Mouse (Mus musculus) retina, embryonic 14.5 days (tissue): ENCODE data around the gene Ppm1b.
A peak's percentile ranks its signal among the peaks of the same experiment; 100 is the strongest.
"Not testable (repeated sequence)": the region's sequence is repeated elsewhere in the genome, so short reads cannot be mapped to it uniquely, and the experiment has no call there.

Experiments
- DNase-seq: peaks from one replicate; pipeline ENCODE4 v3.0.0-alpha.2; 2015; ENCODE audit warnings: low spot score

Ppm1b gene

GRCm38 (mm10) chr17:84956441-84956840 is at the start of gene Ppm1b:
Gene Ppm1b, plus strand, starts transcription at chr17:84956741.
- no peak for DNase-seq

DNA sequence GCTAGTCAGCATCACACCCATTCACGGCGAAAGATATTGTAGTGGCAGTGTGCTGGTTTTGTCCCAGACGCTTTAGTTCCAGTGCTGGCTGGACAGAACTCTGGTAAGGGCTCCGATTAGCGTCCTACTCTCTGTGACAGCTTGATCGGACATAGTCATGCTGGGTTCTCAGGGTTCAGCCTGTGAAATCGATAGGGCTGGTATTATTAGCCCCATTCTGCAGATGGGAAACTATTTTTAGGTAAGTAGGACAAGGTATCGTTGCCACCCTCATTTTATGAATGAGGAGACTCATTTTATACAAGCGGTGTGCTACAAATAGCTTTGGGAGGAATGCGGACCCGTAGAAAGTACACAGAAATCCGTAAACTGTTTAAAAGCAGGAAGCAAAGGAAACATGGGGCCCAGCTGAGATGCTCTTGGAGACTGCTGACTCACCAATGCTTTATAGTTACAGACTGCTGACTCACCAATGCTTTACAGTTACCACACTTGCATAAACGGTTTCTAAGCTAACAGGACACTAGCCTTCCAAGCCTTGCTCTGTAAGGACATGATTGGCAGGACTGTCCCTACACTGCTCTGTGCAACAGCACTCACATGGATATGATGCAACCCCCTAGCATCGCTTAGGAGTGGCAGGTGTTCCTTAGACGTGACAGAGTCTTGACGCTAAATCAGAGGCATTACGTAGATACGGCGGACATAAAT is 34.7 kb upstream of the Ppm1b start:
- DNase-seq = no peak

- DNase-seq = no peak
Measured at GRCm38 (mm10) chr17:84924779-84925178, 31.8 kb upstream of the Ppm1b start.

GRCm38 (mm10) chr17:84926233-84926632 is 30.3 kb upstream of the Ppm1b start:
- DNase-seq = no peak

DNA sequence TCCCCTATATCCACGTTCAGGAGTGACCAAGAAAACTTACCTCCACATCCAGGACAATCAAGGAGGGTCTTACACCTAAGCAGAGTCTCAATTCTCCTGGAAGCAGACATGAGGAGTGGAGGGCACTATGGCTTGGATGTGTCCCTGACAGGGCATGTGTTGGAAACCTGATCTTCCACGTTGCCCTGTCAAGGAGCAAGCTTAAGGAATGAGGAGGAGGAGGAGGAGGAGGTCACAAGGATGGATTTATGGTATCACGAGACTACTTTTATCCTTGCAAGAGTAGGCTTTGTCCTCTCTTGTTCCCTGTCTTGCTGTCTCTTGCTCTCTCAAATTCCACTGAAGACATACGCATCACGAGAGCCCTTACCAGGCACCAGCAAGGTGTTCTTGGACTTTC is 29.0 kb upstream of the Ppm1b start:
- no peak for DNase-seq

DNA sequence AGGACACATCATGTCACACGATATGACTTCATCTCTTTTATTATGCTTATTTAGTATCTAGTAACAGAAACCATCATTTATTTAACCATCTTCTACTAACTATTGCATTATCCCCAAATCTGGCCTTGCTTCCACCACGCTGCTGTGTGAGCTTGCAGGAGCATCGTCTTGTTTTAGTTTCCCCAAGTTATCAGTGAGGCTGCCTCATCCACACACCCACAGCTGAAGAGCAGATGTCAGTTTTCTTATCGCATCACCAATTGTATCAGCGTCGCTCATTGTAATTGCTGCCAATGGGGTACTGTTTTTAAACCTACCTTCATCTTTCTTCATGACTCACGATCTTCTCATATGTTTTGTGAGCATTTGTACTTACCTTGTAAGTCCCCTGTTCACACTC is 23.6 kb upstream of the Ppm1b start:
- no peak for DNase-seq

DNA sequence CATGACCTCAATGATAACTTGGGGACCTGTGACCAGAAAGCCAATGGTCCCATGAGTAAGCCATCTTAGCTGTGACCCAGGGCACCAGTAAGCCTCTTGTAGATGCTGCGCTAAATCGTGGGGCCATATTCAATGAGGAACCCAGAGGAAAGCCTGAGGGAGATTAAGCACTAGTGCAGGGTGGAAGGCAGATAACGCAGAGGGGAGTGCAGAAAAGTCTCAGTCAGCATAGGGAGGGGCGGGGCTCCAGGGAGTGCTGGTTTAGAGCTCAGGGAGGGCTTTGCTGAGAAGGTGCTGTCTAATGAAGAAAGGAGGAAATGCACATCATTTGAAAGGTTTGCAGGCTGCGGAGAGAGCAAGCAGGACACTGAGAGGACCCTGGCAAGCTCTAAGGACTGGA is 22.6 kb upstream of the Ppm1b start:
- DNase-seq = no peak

GRCm38 (mm10) chr17:84935620-84936019 is 20.9 kb upstream of the Ppm1b start:
- not testable (repeated sequence) for DNase-seq

GRCm38 (mm10) chr17:84936301-84936700 is 20.2 kb upstream of the Ppm1b start:
- DNase-seq = no peak

GRCm38 (mm10) chr17:84936809-84937208 is 19.7 kb upstream of the Ppm1b start:
- DNase-seq = no peak

DNA sequence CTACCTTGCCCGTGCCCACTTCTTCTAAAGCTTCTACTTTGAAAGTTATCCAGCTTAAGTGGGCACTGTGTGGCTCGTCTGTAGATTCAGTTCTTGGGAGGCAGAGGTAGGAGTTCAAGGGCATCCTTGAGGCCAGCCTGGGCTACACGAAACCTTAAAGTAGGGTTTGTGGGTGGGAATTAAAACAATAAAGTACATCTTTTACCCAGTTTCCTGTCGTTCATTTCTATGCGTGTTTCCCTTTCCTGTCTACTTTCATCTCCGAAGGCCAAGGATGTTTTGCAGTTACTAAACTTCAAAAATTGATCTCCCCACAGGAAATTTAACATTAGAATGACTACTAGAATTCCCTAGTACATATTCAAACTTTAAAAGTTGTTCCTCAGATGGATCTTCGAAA is 19.3 kb upstream of the Ppm1b start:
- no peak for DNase-seq

GRCm38 (mm10) chr17:84938215-84938614 is 18.3 kb upstream of the Ppm1b start:
- DNase-seq = no peak

DNA sequence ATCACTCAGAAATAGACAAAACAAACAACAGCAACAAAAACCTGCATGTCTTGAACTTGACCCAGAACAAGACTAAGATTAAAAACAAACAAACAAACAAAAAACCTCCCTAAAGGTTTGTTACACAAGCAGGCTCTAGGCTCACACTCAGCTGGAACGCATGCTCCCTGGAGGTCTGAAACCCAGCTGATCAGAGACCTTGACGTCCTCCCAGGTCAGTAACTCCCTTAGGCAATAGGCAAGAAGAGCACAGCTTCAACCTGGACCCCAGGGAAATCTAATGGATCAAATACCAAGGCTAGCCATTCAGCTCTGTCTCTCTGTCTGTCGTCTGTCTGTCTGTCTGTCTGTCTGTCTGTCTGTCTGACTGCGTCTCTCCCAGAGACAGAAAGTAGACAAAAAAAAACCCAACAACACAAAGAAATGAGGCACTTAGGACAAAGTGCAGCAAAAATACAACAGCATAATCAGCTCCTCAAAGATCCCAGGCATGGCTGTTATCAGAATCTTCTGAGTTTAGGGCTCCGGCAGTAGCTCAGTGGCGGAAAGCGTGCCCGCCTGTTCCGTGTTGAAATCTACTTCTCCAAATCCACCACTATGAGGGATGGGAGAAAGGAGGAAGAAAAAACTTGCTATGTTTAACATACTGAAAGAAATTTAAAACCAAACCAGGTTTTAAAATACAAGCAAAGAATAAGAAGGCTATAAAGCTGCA is 16.4 kb upstream of the Ppm1b start:
- no peak for DNase-seq

GRCm38 (mm10) chr17:84941291-84941868 is 15.2 kb upstream of the Ppm1b start:
- no peak for DNase-seq

DNA sequence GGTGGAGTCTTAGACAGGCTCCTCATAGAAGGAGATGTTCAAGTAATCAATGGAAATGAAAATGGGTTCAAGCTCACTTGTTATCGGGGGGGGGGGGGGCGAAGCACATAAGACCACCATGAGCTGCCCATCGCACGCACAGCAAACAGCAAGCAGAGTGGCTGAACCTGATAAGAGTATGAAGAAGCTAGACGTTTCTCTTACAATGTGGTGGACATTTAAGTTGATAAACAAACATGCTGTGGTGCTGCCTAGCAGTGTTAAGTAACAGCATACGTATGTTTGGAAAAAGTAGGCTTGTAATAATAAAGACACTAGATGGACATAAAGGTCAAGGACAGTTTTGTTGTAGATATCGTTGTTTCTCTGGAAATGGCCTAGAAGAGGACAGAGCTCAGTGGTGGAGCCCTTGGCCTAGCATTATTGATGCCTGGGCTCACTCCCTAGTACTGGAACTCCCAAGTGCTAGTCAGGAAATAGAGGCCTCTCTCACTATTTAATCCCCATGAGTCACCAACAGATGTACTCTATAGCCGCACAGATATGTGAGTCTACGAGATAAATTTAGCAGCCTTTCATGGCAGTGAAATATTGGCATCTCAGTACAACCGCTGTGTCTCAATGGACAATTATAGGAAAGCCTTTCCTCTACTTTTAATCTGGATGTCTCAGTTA is 14.0 kb upstream of the Ppm1b start:
- no peak for DNase-seq

DNA sequence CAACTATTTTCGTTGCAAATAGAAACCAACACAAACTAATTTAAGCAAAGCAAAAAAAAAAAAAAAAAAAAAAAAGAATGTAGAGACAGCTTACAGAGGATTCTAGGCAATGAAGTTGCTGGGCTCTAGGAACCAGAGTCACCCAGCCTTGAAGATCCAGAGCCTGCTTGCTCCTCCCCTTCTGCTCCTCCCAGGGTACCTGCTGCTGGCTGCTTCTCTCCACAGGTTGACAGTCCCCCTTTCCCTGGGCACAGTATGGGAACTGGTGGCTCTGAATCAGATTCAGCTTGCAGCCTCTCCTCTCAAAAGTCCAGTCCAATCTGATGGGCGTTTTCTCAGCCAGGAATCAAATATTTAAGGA is 13.5 kb upstream of the Ppm1b start:
- DNase-seq = no peak

DNA sequence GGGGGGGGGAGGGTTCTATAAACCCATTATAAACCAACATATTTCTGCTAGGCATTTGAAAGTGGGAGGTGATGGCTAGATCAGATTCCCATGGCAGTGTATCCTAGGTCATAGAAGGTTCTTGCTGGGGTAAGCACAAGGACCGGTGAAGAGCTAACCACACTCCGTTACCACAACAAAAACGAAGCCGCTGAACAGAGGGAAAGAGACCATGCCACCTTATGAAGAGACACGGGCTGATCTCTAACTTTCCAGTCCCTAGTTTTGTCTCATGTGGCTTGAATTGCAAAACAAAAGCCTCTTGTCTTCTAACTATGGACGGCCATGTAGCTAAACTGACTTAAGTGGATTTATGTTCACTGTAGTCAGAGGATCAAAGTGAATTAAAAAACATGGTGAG is 12.2 kb upstream of the Ppm1b start:
- DNase-seq = no peak

DNA sequence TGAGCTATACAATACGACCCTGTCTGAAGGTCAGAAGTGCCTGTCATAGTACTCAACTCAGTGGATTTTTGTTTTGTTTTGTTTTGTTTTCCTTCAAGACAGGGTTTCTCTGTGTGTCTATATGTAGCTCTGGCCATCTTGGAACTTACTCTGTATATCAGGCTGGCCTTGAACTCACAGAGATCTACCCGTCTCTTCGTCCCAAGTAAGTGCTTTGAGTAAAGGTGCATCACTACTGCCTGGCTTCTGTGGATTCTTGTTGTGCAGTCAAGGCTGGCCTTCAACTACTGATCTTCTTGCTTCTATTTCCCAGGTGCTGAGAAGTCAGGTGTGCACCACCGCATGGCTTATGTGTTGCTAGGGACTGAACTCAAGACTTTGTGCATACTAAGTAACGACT is 4.0 kb upstream of the Ppm1b start:
- DNase-seq = no peak

- no peak for DNase-seq
Measured at GRCm38 (mm10) chr17:84953776-84954175, 2.8 kb upstream of the Ppm1b start.

DNA sequence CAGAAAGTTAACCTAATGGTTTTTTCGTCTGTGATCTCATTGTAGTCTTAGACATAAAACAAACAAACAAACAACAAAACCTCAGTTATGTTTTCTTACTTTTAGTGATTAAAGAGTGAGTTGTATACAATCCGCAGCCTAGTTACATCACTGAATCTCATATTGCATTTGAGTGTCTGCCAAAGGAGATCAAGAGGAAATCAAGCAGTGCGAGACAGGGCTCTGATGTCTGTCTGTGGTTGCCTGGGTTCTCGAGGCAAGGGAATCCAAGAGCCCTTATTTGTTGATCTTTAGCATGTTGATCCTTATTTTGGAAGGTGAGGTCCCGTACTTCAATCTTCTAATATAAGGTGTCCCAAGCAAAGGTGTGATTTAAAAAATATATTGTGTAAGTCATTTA is 1.7 kb upstream of the Ppm1b start:
- no peak for DNase-seq

- peak; percentile 93 for DNase-seq
Measured at GRCm38 (mm10) chr17:84956931-84957486, 468 bp downstream of the Ppm1b start.

GRCm38 (mm10) chr17:84957487-84958259 is 1.1 kb downstream of the Ppm1b start:
- DNase-seq = peak; percentile 100
